Mouse (Mus musculus) 3134 (cell line): ENCODE data around the gene Ets1.

Experiments
- DNase-seq: peaks from one replicate; pipeline ENCODE4 v3.0.0-alpha.2; 2011; ENCODE audit warnings: low spot score; ENCODE audit not compliant: insufficient read length; ENCODE audit errors: extremely low read depth

The Ets1 gene

DNA sequence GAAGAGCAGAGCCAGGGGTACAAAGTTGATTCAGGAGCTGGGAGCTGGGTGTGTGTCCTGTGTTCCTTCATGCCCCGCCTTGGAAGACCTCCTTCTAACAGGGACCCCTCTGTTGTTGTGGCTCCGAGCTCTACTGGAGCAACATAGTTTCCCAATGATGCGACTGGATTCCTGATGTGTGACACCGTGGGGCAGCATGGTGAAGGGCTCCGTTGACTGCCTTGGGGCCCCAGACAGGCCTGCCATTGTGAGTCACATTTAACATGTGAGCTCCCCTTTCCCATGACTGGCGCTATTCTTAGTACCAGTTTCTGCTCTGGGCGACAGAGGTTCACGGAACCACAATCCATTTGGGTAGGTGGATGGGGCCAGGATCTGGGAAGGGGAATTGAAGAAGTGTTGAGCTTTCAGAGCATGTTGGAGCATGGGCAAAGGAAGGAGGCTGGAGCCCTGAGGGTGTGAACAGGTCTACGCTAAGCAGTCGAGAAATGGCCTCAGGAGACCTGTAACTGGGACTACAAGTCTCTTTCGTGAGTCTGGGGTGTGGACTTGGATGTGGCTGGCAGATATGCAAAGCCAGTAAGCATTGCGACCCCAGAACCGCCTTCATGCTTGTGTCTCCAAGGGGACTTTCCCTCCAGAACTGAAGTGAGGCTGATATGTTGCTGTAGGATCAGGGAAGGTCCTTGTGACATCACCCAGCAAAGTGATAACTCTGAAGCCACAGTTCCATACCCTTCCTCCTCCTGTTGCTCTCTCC lies 113.9 kb downstream of the Ets1 start:
- peak; percentile 20 for DNase-seq

DNA sequence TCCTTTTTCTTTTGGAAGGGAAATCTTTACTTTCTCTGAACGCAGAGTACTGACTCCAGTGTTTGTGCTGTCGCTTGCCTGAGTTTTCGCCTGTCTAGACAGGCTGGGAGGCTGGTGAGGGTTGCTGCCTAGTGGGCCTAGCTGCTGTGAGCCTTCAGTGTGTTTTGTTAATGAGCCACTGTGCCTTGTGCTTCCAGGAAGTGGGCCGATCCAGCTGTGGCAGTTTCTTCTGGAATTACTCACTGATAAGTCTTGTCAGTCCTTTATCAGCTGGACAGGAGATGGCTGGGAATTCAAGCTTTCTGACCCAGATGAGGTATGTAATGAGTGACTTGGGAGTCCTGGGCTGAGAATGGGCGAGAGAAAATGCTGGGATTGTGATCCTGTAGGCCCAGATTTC lies 116.6 kb downstream of the Ets1 start:
- DNase-seq, result no peak

DNA sequence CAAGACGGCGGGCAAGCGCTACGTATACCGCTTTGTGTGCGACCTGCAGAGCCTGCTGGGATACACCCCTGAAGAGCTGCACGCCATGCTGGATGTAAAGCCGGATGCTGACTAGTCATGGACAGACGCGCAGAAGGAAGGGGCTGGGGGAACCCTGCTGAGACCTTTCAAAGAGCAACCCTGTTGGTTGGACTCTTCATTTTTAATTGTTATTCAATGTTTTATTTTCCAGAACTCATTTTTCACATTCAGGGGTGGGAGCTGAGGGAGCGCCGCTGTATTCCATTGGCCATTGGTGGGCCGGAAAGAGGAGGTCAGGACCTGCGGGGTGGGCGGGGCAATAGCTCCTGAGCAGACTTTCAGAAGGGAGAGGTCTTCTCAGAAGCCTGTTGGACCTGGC lies 118.3 kb downstream of the Ets1 start:
- no peak for DNase-seq

DNA sequence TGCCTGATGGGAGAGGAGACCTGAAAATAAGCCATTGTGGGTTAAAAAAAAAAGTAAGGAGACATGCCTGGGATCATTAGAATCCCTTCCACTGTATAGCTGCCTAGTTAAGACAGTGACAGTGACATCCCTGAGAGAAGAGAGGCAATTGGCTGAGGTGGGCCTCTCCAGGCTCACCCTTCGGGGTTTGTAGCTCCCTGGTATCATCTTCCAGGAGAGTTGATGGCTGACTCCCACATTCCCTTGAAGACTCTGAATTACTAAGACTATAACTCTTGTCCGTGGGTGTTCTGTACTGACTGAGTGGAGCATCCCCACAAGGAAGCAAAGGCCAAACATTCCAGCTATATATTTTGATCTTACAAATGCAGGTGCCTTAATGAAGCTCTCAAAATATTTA lies 120.0 kb downstream of the Ets1 start:
- DNase-seq, result no peak

DNA sequence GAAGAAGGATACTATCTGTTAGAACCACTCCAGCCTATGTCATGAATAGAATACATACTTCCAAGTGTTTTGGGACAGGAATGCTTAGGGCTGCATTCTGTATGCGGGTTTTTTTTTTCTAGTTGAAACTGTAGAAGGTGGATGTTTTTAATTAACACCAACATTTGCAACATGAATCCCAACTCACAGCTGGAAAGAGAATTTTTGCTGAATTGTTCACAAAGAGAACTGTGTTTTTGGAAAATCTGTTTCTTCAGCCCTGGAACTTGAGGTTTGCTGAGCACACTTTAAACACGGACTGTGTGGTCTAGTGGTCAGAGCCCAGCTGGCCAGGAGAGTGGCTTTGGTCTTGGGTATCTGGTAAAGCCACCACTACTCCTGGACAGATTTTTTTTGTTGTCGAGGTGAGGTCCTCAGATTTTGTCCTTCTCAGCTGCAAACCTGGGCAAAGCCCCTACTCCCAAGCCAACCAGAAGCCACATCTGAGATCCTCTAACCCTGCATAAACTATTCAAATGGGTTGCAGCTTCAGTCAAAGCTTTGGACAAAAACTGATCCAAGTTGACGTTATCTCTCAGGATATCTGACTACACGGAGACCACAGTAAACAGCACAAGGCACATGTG lies 122.4 kb downstream of the Ets1 start:
- DNase-seq, result no peak

DNA sequence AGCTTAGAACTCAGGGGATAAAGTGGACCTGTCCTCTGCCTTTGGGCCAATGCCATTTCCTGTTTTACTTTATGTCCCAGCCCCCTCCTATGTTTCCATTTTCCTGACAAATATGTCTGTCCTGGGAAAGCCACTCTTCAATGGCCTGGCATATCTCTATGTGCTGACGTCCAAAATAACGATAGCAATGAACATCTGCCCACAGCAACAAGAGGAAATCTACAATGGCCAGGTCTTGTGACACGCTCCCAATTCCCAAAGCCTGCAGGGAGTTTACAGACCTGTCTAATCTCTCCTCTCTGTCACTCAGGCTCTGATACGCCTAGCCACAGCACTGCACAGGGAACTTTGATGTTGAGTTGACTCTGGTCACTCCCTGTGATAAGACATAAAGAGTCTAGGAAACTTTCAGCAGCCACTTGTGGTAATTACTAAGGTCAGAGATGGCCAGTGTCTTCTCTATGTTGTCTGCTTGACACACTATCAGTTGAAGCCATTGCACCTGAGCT lies 124.7 kb downstream of the Ets1 start:
- DNase-seq, result no peak

DNA sequence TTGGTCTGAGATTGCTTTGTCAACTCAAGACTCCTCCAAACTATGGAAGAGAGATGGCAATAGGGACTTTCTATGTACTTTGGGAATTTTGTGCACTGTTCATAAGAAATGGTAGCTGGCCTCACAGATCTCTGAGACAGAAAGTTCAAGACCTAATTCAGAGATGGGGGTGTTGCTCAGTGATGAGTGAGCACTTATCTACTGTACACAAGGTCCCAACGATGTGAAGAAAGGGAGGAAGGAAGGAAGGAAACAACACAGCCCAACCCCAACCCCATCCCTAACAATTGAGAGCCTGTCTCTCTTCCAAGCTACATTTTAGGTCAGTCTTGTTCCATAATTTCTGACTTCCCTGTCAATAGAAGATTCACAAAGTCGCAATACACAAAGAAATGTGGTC lies 125.3 kb downstream of the Ets1 start:
- DNase-seq, result no peak

DNA sequence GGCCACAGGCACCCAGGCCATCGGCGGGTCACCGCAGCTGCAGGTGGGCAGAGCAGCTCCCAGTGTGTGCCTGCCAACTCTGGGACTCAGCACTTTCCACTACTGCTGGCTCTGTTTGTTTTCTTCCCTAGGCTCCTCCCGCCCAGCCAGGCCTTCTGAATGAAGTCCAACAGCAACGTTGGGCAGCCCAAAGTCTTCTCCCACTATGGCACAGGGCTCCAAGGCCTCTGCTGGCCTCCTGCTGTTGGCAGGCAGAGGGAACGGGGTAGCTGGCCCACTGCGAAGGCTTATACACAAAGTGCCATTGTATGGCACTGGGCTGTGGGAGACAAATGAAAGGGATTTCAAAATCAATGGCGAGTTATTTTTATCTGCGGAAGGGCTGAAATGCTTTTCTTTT lies 128.4 kb downstream of the Ets1 start:
- no peak for DNase-seq

DNA sequence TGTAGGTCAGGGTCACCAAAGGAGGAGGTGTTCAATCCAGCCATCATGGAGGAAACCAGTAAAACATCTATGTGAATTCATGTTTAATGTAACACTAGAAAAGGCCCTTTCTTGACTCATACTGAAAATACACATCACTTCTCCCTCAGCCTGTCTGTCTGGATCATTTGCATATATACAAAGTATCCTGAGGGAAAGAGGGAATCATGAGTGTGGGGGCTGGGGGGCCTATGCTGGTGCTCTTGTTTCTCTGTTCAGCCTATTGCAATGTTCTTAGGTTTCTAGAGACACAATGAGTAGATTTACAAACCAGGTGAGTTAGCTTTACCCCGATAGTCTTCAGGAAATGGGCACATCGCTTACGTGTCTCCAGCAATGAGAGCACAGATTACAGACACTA lies 129.1 kb downstream of the Ets1 start:
- no peak for DNase-seq

DNA sequence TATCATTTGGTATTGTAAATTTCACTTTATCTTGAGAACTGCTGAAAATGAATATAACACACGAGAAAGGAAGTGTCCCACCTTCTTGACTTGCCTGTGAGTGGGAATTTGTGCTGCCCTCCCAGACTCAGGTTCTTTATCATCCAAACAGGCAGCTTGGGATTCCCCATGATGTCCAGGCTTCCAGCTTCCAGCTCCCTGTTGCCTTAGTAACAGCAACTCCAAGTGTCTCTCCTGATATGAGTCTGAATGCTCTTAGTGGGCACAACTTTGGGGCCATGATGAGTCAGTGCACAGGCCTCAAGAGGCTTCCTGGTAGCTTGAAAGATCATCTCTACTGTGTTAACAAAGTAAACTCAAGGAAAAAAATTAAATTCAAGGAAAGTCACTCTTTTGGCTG lies 142.8 kb downstream of the Ets1 start:
- DNase-seq, result no peak

DNA sequence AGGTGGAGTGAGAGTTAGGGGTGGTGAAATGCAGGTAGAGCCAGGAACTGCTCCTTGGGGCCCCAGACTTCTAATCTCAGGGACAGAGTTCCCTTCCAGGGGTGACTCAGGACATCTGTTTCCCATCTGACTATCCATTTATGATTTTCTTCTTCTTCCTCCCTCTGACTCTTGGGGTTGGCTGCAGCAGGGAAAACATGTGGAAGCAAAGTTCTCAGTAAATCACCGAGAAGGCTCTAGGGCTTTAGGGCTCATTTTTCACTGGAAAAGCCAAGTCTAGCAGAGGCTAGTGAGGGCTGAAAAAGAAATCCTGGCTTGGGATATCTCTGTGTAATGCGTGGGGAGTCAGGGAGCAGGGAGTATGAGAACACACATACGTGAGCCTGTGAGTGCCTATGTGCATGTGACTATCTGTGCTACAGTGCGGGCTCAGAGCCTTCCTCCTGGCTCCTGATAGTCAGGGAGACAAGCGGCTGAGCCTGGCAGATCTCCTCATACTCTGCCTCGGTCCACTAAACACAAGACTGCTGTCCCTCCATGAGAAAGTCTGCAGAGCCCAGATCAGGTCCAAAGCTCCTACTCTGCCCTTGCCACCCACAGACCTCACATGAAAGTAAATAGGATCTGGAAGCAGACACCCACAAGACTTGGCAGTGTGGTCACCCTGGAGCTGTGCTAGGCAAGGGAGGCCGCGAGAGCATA lies 146.5 kb downstream of the Ets1 start:
- DNase-seq, result no peak

DNA sequence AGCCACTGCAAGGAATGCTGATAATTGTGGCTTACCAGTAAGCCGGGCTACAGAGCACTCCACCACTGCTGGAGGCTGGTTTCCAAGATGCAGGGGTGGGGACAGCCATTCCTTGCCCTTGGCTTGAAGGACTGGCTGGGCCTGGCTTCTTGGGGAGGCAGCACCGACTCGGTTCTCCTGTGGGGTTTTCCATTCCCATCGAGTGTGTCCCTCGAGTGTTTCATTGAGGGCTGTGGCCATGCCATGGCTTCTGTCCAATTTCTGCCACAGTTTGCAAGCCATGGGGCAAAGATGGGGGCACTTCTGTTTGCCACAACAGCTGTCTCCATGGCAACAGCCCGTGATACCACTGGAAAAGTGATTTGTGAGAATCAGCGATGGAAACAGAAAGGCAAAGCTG lies 151.1 kb downstream of the Ets1 start:
- DNase-seq, result peak; percentile 5

DNA sequence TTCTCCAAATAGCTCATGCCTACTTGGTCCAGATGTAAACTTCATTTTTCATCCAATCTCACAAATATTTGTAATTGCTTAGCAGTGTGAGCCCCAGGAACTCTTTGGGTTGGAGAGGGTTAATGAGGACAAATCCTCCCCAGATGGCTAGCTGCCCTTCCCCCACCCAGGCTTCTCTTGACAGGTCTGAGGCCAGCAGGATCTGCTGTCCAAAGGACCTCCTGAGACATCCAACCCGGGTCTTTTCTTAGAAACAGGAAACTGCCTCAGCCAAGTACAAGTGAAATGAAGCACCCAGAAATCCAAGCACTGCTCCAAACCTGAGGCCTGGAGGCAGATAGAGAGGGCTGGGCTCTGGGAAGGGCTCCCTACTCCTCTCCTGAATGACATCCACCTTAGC lies 151.6 kb downstream of the Ets1 start:
- DNase-seq, result no peak

DNA sequence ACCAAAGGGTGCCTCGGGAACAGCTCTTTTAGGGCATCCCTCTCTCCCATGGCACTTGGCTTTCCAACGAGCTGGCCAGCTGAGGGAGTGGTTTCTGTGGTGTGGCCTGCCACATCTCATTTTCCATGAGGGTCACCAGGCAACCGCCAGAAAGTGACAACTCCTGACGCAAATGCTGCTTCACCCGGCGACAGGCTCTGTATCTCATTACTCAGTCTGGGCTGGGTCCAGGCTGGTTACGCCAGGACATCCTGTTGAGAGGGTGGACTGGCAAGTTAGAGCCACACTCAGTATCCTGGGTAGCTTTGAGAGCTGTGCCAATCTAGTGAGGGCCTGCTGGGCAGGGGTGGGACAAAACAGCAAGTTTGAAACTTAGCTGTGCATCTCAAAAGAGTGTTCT lies 153.3 kb downstream of the Ets1 start:
- no peak for DNase-seq

DNA sequence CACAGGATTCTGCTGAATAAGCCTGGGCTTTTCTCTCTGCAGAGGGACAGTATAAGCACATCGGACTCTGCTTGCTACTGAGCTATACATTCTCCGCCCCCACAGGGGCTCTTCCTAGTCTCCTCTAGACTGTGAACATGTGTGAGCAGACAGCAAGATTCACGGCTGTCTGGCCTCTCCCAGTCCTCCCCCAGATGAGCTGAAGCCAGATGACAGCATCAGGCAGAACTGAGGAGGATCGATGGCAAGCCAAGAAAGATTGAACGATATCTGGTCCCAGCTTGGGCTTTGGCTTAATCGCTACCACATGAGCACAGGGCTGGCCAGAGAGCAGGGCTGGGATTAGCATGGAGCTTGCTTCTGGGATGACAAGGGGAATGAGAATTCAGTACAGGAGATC lies 155.7 kb downstream of the Ets1 start:
- no peak for DNase-seq

DNA sequence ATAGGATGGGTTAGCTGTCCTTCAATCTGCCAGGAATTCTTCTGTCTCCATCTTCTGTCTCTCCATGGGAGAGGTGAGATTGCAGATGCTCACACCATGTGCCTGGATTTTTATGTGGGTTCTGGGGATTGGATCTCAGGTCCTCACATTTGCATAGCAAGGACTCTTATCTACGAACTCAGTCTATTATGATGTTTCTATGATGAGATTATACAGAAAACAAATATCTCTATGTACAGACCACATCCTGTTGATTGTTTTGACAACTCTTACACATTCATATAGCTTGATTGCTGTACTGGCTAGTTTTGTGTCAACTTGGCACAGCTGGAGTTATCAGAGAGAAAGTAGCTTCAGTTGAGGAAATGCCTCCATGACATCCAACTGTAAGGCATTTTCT lies 162.2 kb downstream of the Ets1 start:
- DNase-seq, result no peak

DNA sequence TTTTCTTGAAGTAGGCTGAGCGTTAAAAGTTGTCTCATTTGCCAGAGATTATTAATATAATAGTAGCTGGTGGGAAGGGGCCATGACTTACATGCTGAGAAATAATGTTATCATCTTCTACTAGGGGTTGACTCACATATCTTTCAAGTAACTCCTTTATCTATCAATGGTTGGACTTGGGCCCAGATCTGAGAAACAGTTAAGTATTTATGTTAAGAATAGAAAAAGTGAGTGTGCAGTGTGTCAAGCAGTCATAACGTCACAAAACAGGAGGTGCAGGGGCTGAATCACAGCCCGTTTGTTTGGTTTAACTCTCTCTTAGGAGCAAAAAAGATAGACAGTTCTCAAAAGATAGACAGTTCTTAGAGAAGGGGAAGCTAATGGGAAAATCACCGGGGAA lies 170.1 kb downstream of the Ets1 start:
- no peak for DNase-seq
